Mouse (Mus musculus): ENCODE measurements at regions not wholly inside any gene's neighbourhood (a gene's known extent, or its start where the extent isn't known, plus 50 kb on each side); places are given as distances from the start of the nearest gene placed in this dataset.
A peak's percentile ranks its signal among the peaks of the same experiment; 100 is the strongest.

- DNase-seq (ENCODE audit: low read depth, low spot score): peak; percentile 9
These were observed 358.1 kb downstream of the Slxl1 start for GRCm38 (mm10) chrX:55584758-55585157.

All from 3T3-L1 (cell line).